Mouse (Mus musculus) MEL (cell line): Measurements from ENCODE around the gene Fam221b. TPM values are rescaled to one million over a fixed set of nuclear protein-coding genes. Genes with fewer than 3 reads are reported as not detected.

Source experiments
- DNase-seq: peaks from one replicate; pipeline ENCODE4 v3.0.0; 2011; ENCODE audit warnings: low read depth, low spot score
- H3K27ac ChIP-seq: 2 replicates; pipeline ENCODE4 v1.5.1; 2012; ENCODE audit warnings: low read depth, mild to moderate bottlenecking, control low read depth, low read length, moderate library complexity; ENCODE audit not compliant: control insufficient read depth
- H3K27me3 ChIP-seq, 2 experiments: fragments of 150-350 bp in 1 of 2; sonication (generic) in 1 of 2; 2 replicates each; pipeline ENCODE4 v1.6.1; 2012; ENCODE audit warnings: low read length in 2 of 2, mild to moderate bottlenecking in 2 of 2, improper control_type of control experiment in 1 of 2, moderate library complexity in 1 of 2; ENCODE audit not compliant: insufficient read depth in 2 of 2, control insufficient read depth in 1 of 2
- H3K36me3 ChIP-seq, 2 experiments: 2 replicates each; pipeline ENCODE4 v1.6.1; 2012 to 2014; ENCODE audit warnings: low read length in 2 of 2, improper control_type of control experiment in 1 of 2, inconsistent platforms in 1 of 2, mild to moderate bottlenecking in 1 of 2; ENCODE audit not compliant: insufficient read depth in 2 of 2, control insufficient read depth in 1 of 2
- H3K4me1 ChIP-seq, 2 experiments: fragments of 150-350 bp in 1 of 2; sonication (generic) in 1 of 2; 2 replicates each; pipeline ENCODE4 v1.6.1; 2012; ENCODE audit warnings: low read length in 2 of 2, improper control_type of control experiment in 1 of 2, mild to moderate bottlenecking in 1 of 2; ENCODE audit not compliant: insufficient read depth in 2 of 2, control insufficient read depth in 1 of 2
- H3K4me3 ChIP-seq, 2 experiments: fragments of 150-350 bp in 1 of 2; sonication (generic) in 1 of 2; 2 replicates each; pipeline ENCODE4 v1.5.1; 2012; ENCODE audit warnings: low read depth in 2 of 2, low read length in 2 of 2, mild to moderate bottlenecking in 2 of 2, moderate library complexity in 2 of 2, control low read depth in 1 of 2, improper control_type of control experiment in 1 of 2; ENCODE audit not compliant: control insufficient read depth in 1 of 2, insufficient read depth in 1 of 2
- H3K79me2 ChIP-seq: 2 replicates; pipeline ENCODE4 v1.6.1; 2012; ENCODE audit warnings: mild to moderate bottlenecking, low read length, moderate library complexity; ENCODE audit not compliant: control insufficient read depth, poor library complexity, insufficient read depth
- H3K9ac ChIP-seq: 2 replicates; pipeline ENCODE4 v1.6.1; 2012; ENCODE audit warnings: low read depth, mild to moderate bottlenecking, control low read depth, low read length, moderate library complexity; ENCODE audit not compliant: control insufficient read depth, poor library complexity, severe bottlenecking
- H3K9me3 ChIP-seq: fragments of 150-350 bp; sonication (generic); replicated peaks from 2 replicates; pipeline ENCODE4 v1.6.1; 2012; ENCODE audit warnings: mild to moderate bottlenecking, low read length, improper control_type of control experiment, moderate library complexity; ENCODE audit not compliant: insufficient read depth
- CHD1 ChIP-seq: IDR thresholded peaks from 2 replicates; pipeline ENCODE4 v1.6.1; 2012; ENCODE audit warnings: low read depth, mild to moderate bottlenecking, inconsistent platforms, low read length, improper control_type of control experiment
- CHD2 ChIP-seq: IDR thresholded peaks from 2 replicates; pipeline ENCODE4 v1.6.1; 2011; ENCODE audit warnings: low read length, improper control_type of control experiment
- CTCF ChIP-seq, 3 experiments: IDR thresholded peaks in 2 of 3; conservative IDR thresholded peaks in 1 of 3; 2 replicates each; pipeline ENCODE4 v1.5.1; 2011 to 2012; ENCODE audit warnings: low read length in 3 of 3, low read depth in 2 of 3, mild to moderate bottlenecking in 2 of 3, improper control_type of control experiment in 1 of 3, inconsistent platforms in 1 of 3, mixed read lengths in 1 of 3, moderate library complexity in 1 of 3; ENCODE audit not compliant: control insufficient read depth in 1 of 3, insufficient read depth in 1 of 3, poor library complexity in 1 of 3, severe bottlenecking in 1 of 3
- ELF1 ChIP-seq: IDR thresholded peaks from 2 replicates; pipeline ENCODE4 v1.6.1; 2014; ENCODE audit warnings: low read depth, mild to moderate bottlenecking, inconsistent platforms, low read length, improper control_type of control experiment, moderate library complexity
- EP300 ChIP-seq, 2 experiments: IDR thresholded peaks; 2 replicates each; pipeline ENCODE4 v1.6.1; 2011; ENCODE audit warnings: improper control_type of control experiment in 2 of 2, low read length in 2 of 2, low read depth in 1 of 2, mild to moderate bottlenecking in 1 of 2
- HCFC1 ChIP-seq: IDR thresholded peaks from 2 replicates; pipeline ENCODE4 v1.6.1; 2012; ENCODE audit warnings: low read depth, mild to moderate bottlenecking, inconsistent platforms, low read length, improper control_type of control experiment, moderate library complexity
- MAFK ChIP-seq: IDR thresholded peaks from 2 replicates; pipeline ENCODE4 v1.6.1; 2011; ENCODE audit warnings: low read depth, mild to moderate bottlenecking, low read length, improper control_type of control experiment, borderline replicate concordance
- MAZ ChIP-seq: IDR thresholded peaks from 2 replicates; pipeline ENCODE4 v1.6.1; 2012; ENCODE audit warnings: low read depth, mild to moderate bottlenecking, inconsistent platforms, low read length, improper control_type of control experiment
- MEF2A ChIP-seq: IDR thresholded peaks from 2 replicates; pipeline ENCODE4 v1.6.1; 2014; ENCODE audit warnings: low read depth, mild to moderate bottlenecking, inconsistent platforms, low read length, improper control_type of control experiment; ENCODE audit not compliant: poor library complexity, insufficient replicate concordance, severe bottlenecking; ENCODE audit errors: extremely low read depth
- MXI1 ChIP-seq: IDR thresholded peaks from 2 replicates; pipeline ENCODE4 v1.6.1; 2011; ENCODE audit warnings: mild to moderate bottlenecking, low read depth, low read length, improper control_type of control experiment
- MYB ChIP-seq: IDR thresholded peaks from 2 replicates; pipeline ENCODE4 v1.6.1; 2011; ENCODE audit warnings: mild to moderate bottlenecking, low read depth, low read length, improper control_type of control experiment
- NELFE ChIP-seq: IDR thresholded peaks from 2 replicates; pipeline ENCODE4 v1.6.1; 2011; ENCODE audit warnings: low read depth, low read length, improper control_type of control experiment
- NRF1 ChIP-seq: IDR thresholded peaks from 2 replicates; pipeline ENCODE4 v1.6.1; 2014; ENCODE audit warnings: low read depth, mild to moderate bottlenecking, inconsistent platforms, low read length, improper control_type of control experiment, moderate library complexity; ENCODE audit not compliant: poor library complexity, insufficient read depth, severe bottlenecking
- POLR2A ChIP-seq, 2 experiments: IDR thresholded peaks; 2 replicates each; pipeline ENCODE4 v1.6.1; 2011 to 2012; ENCODE audit warnings: low read length in 2 of 2, mild to moderate bottlenecking in 2 of 2, control low read depth in 1 of 2, improper control_type of control experiment in 1 of 2, low read depth in 1 of 2, moderate library complexity in 1 of 2; ENCODE audit not compliant: control insufficient read depth in 1 of 2, insufficient read depth in 1 of 2, poor library complexity in 1 of 2
- POLR2AphosphoS2 ChIP-seq: IDR thresholded peaks from 2 replicates; pipeline ENCODE4 v1.6.1; 2011; ENCODE audit warnings: low read length, improper control_type of control experiment
- RCOR1 ChIP-seq: IDR thresholded peaks from 2 replicates; pipeline ENCODE4 v1.6.1; 2012; ENCODE audit warnings: low read depth, mild to moderate bottlenecking, inconsistent platforms, low read length, improper control_type of control experiment
- SIN3A ChIP-seq: IDR thresholded peaks from 2 replicates; pipeline ENCODE4 v1.6.1; 2012; ENCODE audit warnings: low read length, improper control_type of control experiment, inconsistent platforms
- TBP ChIP-seq: IDR thresholded peaks from 2 replicates; pipeline ENCODE4 v1.8.0; 2011; ENCODE audit warnings: low read depth, low read length, improper control_type of control experiment
- ZKSCAN1 ChIP-seq: IDR thresholded peaks from 2 replicates; pipeline ENCODE4 v1.6.1; 2012; ENCODE audit warnings: low read depth, mild to moderate bottlenecking, inconsistent platforms, low read length, improper control_type of control experiment, moderate library complexity
- ZMIZ1 ChIP-seq: IDR thresholded peaks from 2 replicates; pipeline ENCODE4 v1.6.1; 2012; ENCODE audit warnings: low read depth, mild to moderate bottlenecking, inconsistent platforms, low read length, improper control_type of control experiment, moderate library complexity
- ZNF384 ChIP-seq: IDR thresholded peaks from 2 replicates; pipeline ENCODE4 v1.6.1; 2012; ENCODE audit warnings: low read depth, mild to moderate bottlenecking, inconsistent platforms, low read length, improper control_type of control experiment
- polyA plus RNA-seq, 2 experiments: library from polyadenylated mRNA; stranded (reverse) in 1 of 2; unstranded in 1 of 2; fragments of >175 nt in 1 of 2; fragments of >200 nt in 1 of 2; gene quantifications; 2 replicates each; pipeline versions ENCODE4 v1.2.1 to v1.2.4; 2012; ENCODE audit warnings: low replicate concordance in 2 of 2, low read depth in 1 of 2; ENCODE audit not compliant: insufficient read length in 2 of 2, insufficient read depth in 1 of 2, missing spikeins in 1 of 2
- total RNA-seq: library from RNA; depleted of rRNA; stranded (reverse); fragments of 300-350 nt; gene quantifications from 2 replicates; pipeline ENCODE4 v1.2.3, GENCODE M21; 2012

The Fam221b gene
- total and polyA plus RNA-seq, 3 experiments, result 0.10 to 8.8 TPM; not detected in 1

DNA sequence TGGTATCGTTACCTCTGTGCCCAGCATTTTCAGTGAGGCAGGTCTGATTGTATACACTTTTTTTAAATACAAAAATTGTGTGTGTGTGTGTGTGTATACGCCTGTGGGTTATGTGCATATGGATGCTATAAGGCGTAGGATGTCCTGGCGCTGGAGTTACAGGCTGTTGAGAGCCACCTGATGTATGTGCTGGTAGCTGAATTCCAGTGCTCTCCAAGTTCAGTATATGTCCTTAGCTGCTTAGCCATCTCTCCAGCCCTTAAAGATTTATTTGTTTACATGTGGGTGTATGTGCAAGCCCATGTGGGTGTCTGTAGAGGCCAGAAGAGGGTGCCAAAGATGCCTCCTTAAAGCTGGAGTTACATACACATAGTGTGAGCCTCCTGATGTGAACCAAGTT, 11.8 kb downstream of the Fam221b start:
- peak; percentile 65 for DNase-seq
- H3K27me3 ChIP-seq, result peaks cover 0 to 5% of the 10 kb centered on the region in 2 experiments; a peak in 3 of 4 replicates
- peaks cover 0 to 8% of the 10 kb centered on the region in 2 experiments; a peak in 2 of 4 replicates for H3K36me3 ChIP-seq
- peak overlapping the region; percentile 76 to 80; a peak in 3 of 4 replicates for H3K4me3 ChIP-seq
- no peak overlapping the region for H3K27ac ChIP-seq
- H3K4me1 ChIP-seq, result peaks cover 0 to 12% of the 10 kb centered on the region in 2 experiments; a peak in 1 of 4 replicates
- no peak overlapping the region for H3K9ac ChIP-seq
- TF ChIP-seq MYB (no peak), CTCF (IDR thresholded peaks at IDR 0.05 in 2 of 3, conservative IDR thresholded peaks at IDR 0.05 in 1 of 3; ENCODE audit: control insufficient read depth in 1 of 3, insufficient read depth in 1 of 3, low read depth in 2 of 3, low read length in 3 of 3, poor library complexity in 1 of 3, severe bottlenecking in 1 of 3) (peak in 2 of 3 experiments; percentile 34 to 40; a peak in 5 of 6 replicates), CHD2 (no peak)
- no peaks in the 10 kb centered on the region for H3K9me3 ChIP-seq
- peaks cover 3% of the 10 kb centered on the region; the same call in 1 of the 2 replicates for H3K79me2 ChIP-seq

GRCm38 (mm10) chr4:43656339-43657109, 12.4 kb downstream of the Fam221b start, which contains the start of gene Hint2:
Gene Hint2 (minus strand): TSS chr4:43656466.
- no peaks in the 10 kb centered on the region for H3K9me3 ChIP-seq

More at GRCm38 (mm10) chr4:43656339-43657109, 12.4 kb downstream of the Fam221b start, which contains the start of gene Hint2:
- H3K9ac ChIP-seq, result peak within 1 kb of the TSS; percentile 85
- H3K4me3 ChIP-seq, result peak within 1 kb of the TSS; percentile 80 to 89
- DNase-seq, result peak; percentile 98
- H3K4me1 ChIP-seq, result peaks cover 0 to 12% of the 10 kb centered on the region in 2 experiments; a peak in 1 of 4 replicates
- peak; percentile 59 for TF ChIP-seq MXI1
- peak; percentile 70 for TF ChIP-seq SIN3A
- peak; percentile 60 for TF ChIP-seq NRF1
- TF ChIP-seq MAZ, result 0 out of 2 replicates have a peak, but pooled peaks have one; percentile 5
- TF ChIP-seq ZNF384, result peak; percentile 99
- TF ChIP-seq CHD2, result peak; percentile 70
- no peak for TF ChIP-seq MEF2A
- no peak for TF ChIP-seq RCOR1
- TF ChIP-seq MAFK, result no peak
- TF ChIP-seq EP300 (IDR thresholded peaks at IDR 0.05; ENCODE audit: low read depth in 1 of 2, low read length in 2 of 2), result no peak
- peak; percentile 45; the same call in 1 of the 2 replicates for TF ChIP-seq ZKSCAN1
- TF ChIP-seq POLR2AphosphoS2, result peak; percentile 50; the same call in 1 of the 2 replicates
- no peak for TF ChIP-seq CHD1
- TF ChIP-seq POLR2A (IDR thresholded peaks at IDR 0.05; ENCODE audit: control insufficient read depth in 1 of 2, insufficient read depth in 1 of 2, low read depth in 1 of 2, low read length in 2 of 2, poor library complexity in 1 of 2), result peak; percentile 82 to 95
- peak; percentile 75 for TF ChIP-seq HCFC1
- 0 out of 2 replicates have a peak, but pooled peaks have one; percentile 32 for TF ChIP-seq ZMIZ1
- peak; percentile 47 for TF ChIP-seq TBP
- TF ChIP-seq ELF1, result 0 out of 2 replicates have a peak, but pooled peaks have one; percentile 53
- peak; percentile 82 for TF ChIP-seq NELFE
- H3K27ac ChIP-seq, result 0 out of 2 replicates have a peak within 1 kb of the TSS, but pooled peaks have one; percentile 16
- peaks cover 0 to 8% of the 10 kb centered on the region in 2 experiments; a peak in 2 of 4 replicates for H3K36me3 ChIP-seq
- peaks cover 3% of the 10 kb centered on the region; the same call in 1 of the 2 replicates for H3K79me2 ChIP-seq
- H3K27me3 ChIP-seq, result no peaks in the 10 kb centered on the region; a peak in 2 of 4 replicates
